23 mouse cellular contexts compared by ENCODE assay signal in the genomic region with DNA sequence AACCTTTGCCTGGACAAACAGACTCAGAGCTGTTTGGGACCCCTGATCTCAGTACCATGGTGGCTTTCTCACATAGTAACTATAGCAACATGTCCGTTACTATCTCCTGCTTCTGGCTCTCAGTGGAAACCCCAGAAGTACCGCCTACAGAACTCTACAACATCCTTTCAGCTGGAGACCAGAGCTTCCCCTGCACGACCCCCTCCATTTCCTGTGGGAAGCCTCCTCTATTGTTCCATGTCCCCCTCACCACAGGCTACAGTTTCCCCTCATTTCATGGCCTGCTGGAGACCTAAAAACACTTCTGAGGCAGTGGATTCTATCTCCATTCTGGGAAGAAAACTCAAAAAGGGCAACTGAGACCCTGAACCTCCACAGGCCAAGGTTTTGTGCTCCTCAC. TPM values are rescaled to one million over a fixed set of nuclear protein-coding genes. Genes with fewer than 3 reads are reported as not detected.
DNase-seq lines count a peak whose midpoint lies in the region; ATAC-seq and TF ChIP-seq lines count a peak whose summit lies in the region.
"Had no signal": no experiment of that assay in that cellular context is flagged by ENCODE, and none has a peak within 500 bp of the region (broad histone marks: within the 10 kb centered on the region; RNA-seq: fewer than 3 reads in every experiment).

No protein-coding gene starts in this region.

- no peaks in the 10 kb centered on the region for H3K9me3 ChIP-seq in heart, embryonic 12.5 days (replicated peaks)
- H3K9me3 ChIP-seq in heart, embryonic 11.5 days (replicated peaks; ENCODE audit: control insufficient read depth, low read length) = no peaks in the 10 kb centered on the region
- H3K9me3 ChIP-seq in kidney, embryonic 15.5 days (replicated peaks) = no peaks in the 10 kb centered on the region
- no peaks in the 10 kb centered on the region for H3K9me3 ChIP-seq in stomach, embryonic 16.5 days (replicated peaks; ENCODE audit: control insufficient read depth, low read length)
- H3K9me3 ChIP-seq in stomach, postnatal 0 days (ENCODE audit: control insufficient read depth, low read length) = no peaks in the 10 kb centered on the region
- H3K9me3 ChIP-seq in embryonic facial prominence, embryonic 14.5 days (ENCODE audit: control insufficient read depth, low read length) = no peaks in the 10 kb centered on the region
- H3K9me3 ChIP-seq: forebrain, embryonic 15.5 days; stomach, embryonic 15.5 days had no signal

- TF ChIP-seq EP300 in stomach, postnatal 0 days (optimal IDR thresholded peaks at IDR 0.05) = no peak

- DNase-seq in kidney, postnatal 25 days = no peak
- no peak for DNase-seq in stomach, postnatal 0 days (ENCODE audit: low spot score)
- DNase-seq in embryonic facial prominence, embryonic 14.5 days (ENCODE audit: low spot score) = peak; percentile 25
- DNase-seq: adrenal gland, postnatal 10 days; B cell, adult 2 months; cerebellum, adult 18-20 months; cerebellum, postnatal 36 days; heart, adult 11 months; kidney, adult 8-10 months; left cerebral cortex, postnatal 4 days; lung, adult 2 months had no signal

- no peak overlapping the region for H3K9ac ChIP-seq in heart, embryonic 12.5 days
- H3K9ac ChIP-seq in heart, embryonic 11.5 days (ENCODE audit: low read depth, low read length) = no peak overlapping the region
- H3K9ac ChIP-seq in kidney, embryonic 15.5 days = no peak overlapping the region
- no peak overlapping the region for H3K9ac ChIP-seq in stomach, embryonic 16.5 days (ENCODE audit: low read length)
- no peak overlapping the region for H3K9ac ChIP-seq in stomach, postnatal 0 days (ENCODE audit: low read length)
- H3K9ac ChIP-seq in embryonic facial prominence, embryonic 14.5 days (ENCODE audit: low read depth, low read length) = no peak overlapping the region
- H3K9ac ChIP-seq: forebrain, embryonic 15.5 days; stomach, embryonic 15.5 days had no signal

- H3K36me3 ChIP-seq in heart, embryonic 12.5 days = no peaks in the 10 kb centered on the region
- H3K36me3 ChIP-seq in heart, embryonic 11.5 days (ENCODE audit: control insufficient read depth, insufficient read depth, low read length) = no peaks in the 10 kb centered on the region
- H3K36me3 ChIP-seq in kidney, embryonic 15.5 days = no peaks in the 10 kb centered on the region
- no peaks in the 10 kb centered on the region for H3K36me3 ChIP-seq in stomach, embryonic 16.5 days (ENCODE audit: control insufficient read depth, insufficient read depth, low read length)
- H3K36me3 ChIP-seq in stomach, postnatal 0 days (ENCODE audit: control insufficient read depth, insufficient read depth, low read length) = no peaks in the 10 kb centered on the region
- no peaks in the 10 kb centered on the region for H3K36me3 ChIP-seq in embryonic facial prominence, embryonic 14.5 days (ENCODE audit: control insufficient read depth, insufficient read depth, low read length)
- H3K36me3 ChIP-seq: forebrain, embryonic 15.5 days; stomach, embryonic 15.5 days had no signal

- TF ChIP-seq CTCF in stomach, postnatal 0 days (IDR thresholded peaks at IDR 0.05; ENCODE audit: low read depth) = no peak

- H3K4me3 ChIP-seq in heart, embryonic 12.5 days = no peak overlapping the region
- H3K4me3 ChIP-seq in heart, embryonic 11.5 days (ENCODE audit: low read depth, low read length) = no peak overlapping the region
- no peak overlapping the region for H3K4me3 ChIP-seq in kidney, embryonic 15.5 days (replicated peaks)
- no peak overlapping the region for H3K4me3 ChIP-seq in stomach, embryonic 16.5 days (replicated peaks; ENCODE audit: low read length)
- H3K4me3 ChIP-seq in stomach, postnatal 0 days (ENCODE audit: low read depth, low read length) = no peak overlapping the region
- H3K4me3 ChIP-seq in embryonic facial prominence, embryonic 14.5 days (ENCODE audit: low read depth, low read length) = no peak overlapping the region
- H3K4me3 ChIP-seq: forebrain, embryonic 15.5 days; stomach, embryonic 15.5 days had no signal

- H3K27ac ChIP-seq in heart, embryonic 12.5 days (ENCODE audit: poor library complexity, severe bottlenecking) = no peak overlapping the region; the same call in 1 of the 2 replicates
- no peak overlapping the region for H3K27ac ChIP-seq in heart, embryonic 11.5 days (ENCODE audit: low read depth, low read length)
- peak overlapping the region; percentile 60 for H3K27ac ChIP-seq in kidney, embryonic 15.5 days
- no peak overlapping the region for H3K27ac ChIP-seq in stomach, embryonic 16.5 days (ENCODE audit: low read length)
- H3K27ac ChIP-seq in stomach, postnatal 0 days (replicated peaks) = no peak overlapping the region
- peak overlapping the region; percentile 10; the same call in 1 of the 2 replicates for H3K27ac ChIP-seq in embryonic facial prominence, embryonic 14.5 days (replicated peaks; ENCODE audit: low read depth, low read length)
- H3K27ac ChIP-seq: forebrain, embryonic 15.5 days; stomach, embryonic 15.5 days had no signal

- peaks cover 3% of the 10 kb centered on the region; the same call in 1 of the 2 replicates for H3K27me3 ChIP-seq in heart, embryonic 12.5 days (replicated peaks)
- H3K27me3 ChIP-seq in heart, embryonic 11.5 days (ENCODE audit: control insufficient read depth, insufficient read depth, low read length) = peaks cover 6% of the 10 kb centered on the region; the same call in 1 of the 2 replicates
- no peaks in the 10 kb centered on the region for H3K27me3 ChIP-seq in kidney, embryonic 15.5 days
- no peaks in the 10 kb centered on the region for H3K27me3 ChIP-seq in stomach, embryonic 16.5 days (ENCODE audit: control insufficient read depth, insufficient read depth, low read length)
- H3K27me3 ChIP-seq in stomach, postnatal 0 days (ENCODE audit: control insufficient read depth, insufficient read depth, low read length) = no peaks in the 10 kb centered on the region
- H3K27me3 ChIP-seq in embryonic facial prominence, embryonic 14.5 days (replicated peaks; ENCODE audit: control insufficient read depth, insufficient read depth, low read length) = no peaks in the 10 kb centered on the region
- H3K27me3 ChIP-seq: forebrain, embryonic 15.5 days; stomach, embryonic 15.5 days had no signal

- ATAC-seq in heart, embryonic 12.5 days (ENCODE audit: insufficient number of reproducible peaks, low FRiP score) = 0 out of 2 replicates have a peak, but pooled peaks have one; percentile 15
- no peak for ATAC-seq in heart, embryonic 11.5 days (replicated peaks; ENCODE audit: insufficient number of reproducible peaks, low FRiP score, low TSS enrichment)
- ATAC-seq in kidney, embryonic 15.5 days (replicated peaks; ENCODE audit: low FRiP score) = no peak
- ATAC-seq in stomach, embryonic 16.5 days (ENCODE audit: insufficient read depth, low FRiP score) = peak; percentile 40; the same call in 1 of the 2 replicates
- ATAC-seq in stomach, postnatal 0 days (ENCODE audit: low FRiP score, low TSS enrichment) = no peak
- ATAC-seq in embryonic facial prominence, embryonic 14.5 days (ENCODE audit: low read depth) = no peak
- ATAC-seq: forebrain, embryonic 15.5 days; inflammation-experienced regulatory T-cells, adult 6 months had no signal

- H3K4me2 ChIP-seq in heart, embryonic 12.5 days = no peak overlapping the region
- no peak overlapping the region for H3K4me2 ChIP-seq in heart, embryonic 11.5 days
- H3K4me2 ChIP-seq in kidney, embryonic 15.5 days = no peak overlapping the region
- no peak overlapping the region for H3K4me2 ChIP-seq in stomach, embryonic 16.5 days (ENCODE audit: low read depth, low read length)
- no peak overlapping the region for H3K4me2 ChIP-seq in stomach, postnatal 0 days (replicated peaks; ENCODE audit: low read depth)
- no peak overlapping the region for H3K4me2 ChIP-seq in embryonic facial prominence, embryonic 14.5 days (ENCODE audit: low read depth, low read length)
- H3K4me2 ChIP-seq: forebrain, embryonic 15.5 days; stomach, embryonic 15.5 days had no signal

- peaks cover 8% of the 10 kb centered on the region; the same call in 1 of the 2 replicates for H3K4me1 ChIP-seq in heart, embryonic 12.5 days (replicated peaks)
- H3K4me1 ChIP-seq in heart, embryonic 11.5 days (ENCODE audit: control insufficient read depth, insufficient read depth, low read length) = no peaks in the 10 kb centered on the region
- 0 out of 2 replicates have a peak, but pooled peaks cover 5% of the 10 kb centered on the region for H3K4me1 ChIP-seq in kidney, embryonic 15.5 days
- H3K4me1 ChIP-seq in stomach, embryonic 16.5 days (ENCODE audit: control insufficient read depth, insufficient read depth, low read length) = no peaks in the 10 kb centered on the region
- H3K4me1 ChIP-seq in stomach, postnatal 0 days (replicated peaks; ENCODE audit: control insufficient read depth, insufficient read depth) = no peaks in the 10 kb centered on the region
- no peaks in the 10 kb centered on the region for H3K4me1 ChIP-seq in embryonic facial prominence, embryonic 14.5 days (ENCODE audit: control insufficient read depth, insufficient read depth, low read length)
- H3K4me1 ChIP-seq: forebrain, embryonic 15.5 days; stomach, embryonic 15.5 days had no signal

- WGBS in heart, embryonic 12.5 days = 50% methylated on average over 3 of the region's 3 CpGs
- 56% methylated on average over 3 of the region's 3 CpGs for WGBS in heart, embryonic 11.5 days (ENCODE audit: insufficient replicate concordance)
- 49% methylated on average over 3 of the region's 3 CpGs for WGBS in kidney, embryonic 15.5 days
- WGBS in stomach, embryonic 16.5 days = 62% methylated on average over 3 of the region's 3 CpGs
- 60% methylated on average over 3 of the region's 3 CpGs for WGBS in stomach, postnatal 0 days
- WGBS in embryonic facial prominence, embryonic 14.5 days = 44% methylated on average over 3 of the region's 3 CpGs

RNA-seq across cellular contexts. Expression of gene Slco2b1, which starts 18.7 kb away (rescaled TPM):
- polyA plus RNA-seq in heart, embryonic 12.5 days (2016; fragmentation: Nextera tagmentation; extraction: Ambion mirVana) = 0.65 and 0.77 TPM in 2 replicates
- 0.36 and 0.39 TPM in 2 replicates for polyA plus RNA-seq in heart, embryonic 11.5 days (2014; fragmentation: Nextera tagmentation; extraction: Ambion mirVana)
- polyA plus RNA-seq in kidney, embryonic 15.5 days (2015; fragmentation: Nextera tagmentation; extraction: Ambion mirVana) = 2.4 and 2.8 TPM in 2 replicates
- 4.0 and 4.6 TPM in 2 replicates for polyA plus RNA-seq in stomach, embryonic 16.5 days (2015; fragmentation: Nextera tagmentation; extraction: Ambion mirVana)
- polyA plus RNA-seq in stomach, postnatal 0 days (2015; fragmentation: Nextera tagmentation; extraction: Ambion mirVana) = 2.1 and 2.2 TPM in 2 replicates
- 3.9 TPM in 2 replicates for polyA plus RNA-seq in embryonic facial prominence, embryonic 14.5 days (2014; fragmentation: Nextera tagmentation; extraction: Ambion mirVana)
- polyA plus RNA-seq: inflammation-experienced regulatory T-cells, adult 6 months had no signal

RNA-seq across cellular contexts. Expression of gene Olfr520, which starts 37.7 kb away (rescaled TPM):
- polyA plus RNA-seq in heart, embryonic 12.5 days (2016; fragmentation: Nextera tagmentation; extraction: Ambion mirVana) = not detected in 2 replicates
- polyA plus RNA-seq in heart, embryonic 11.5 days (2014; fragmentation: Nextera tagmentation; extraction: Ambion mirVana) = not detected in 2 replicates
- polyA plus RNA-seq in kidney, embryonic 15.5 days (2015; fragmentation: Nextera tagmentation; extraction: Ambion mirVana) = not detected in 2 replicates
- not detected in 2 replicates for polyA plus RNA-seq in stomach, embryonic 16.5 days (2015; fragmentation: Nextera tagmentation; extraction: Ambion mirVana)
- 0.11 TPM in 1 of 2 replicates, not detected in the other for polyA plus RNA-seq in stomach, postnatal 0 days (2015; fragmentation: Nextera tagmentation; extraction: Ambion mirVana)
- not detected in 2 replicates for polyA plus RNA-seq in embryonic facial prominence, embryonic 14.5 days (2014; fragmentation: Nextera tagmentation; extraction: Ambion mirVana)
- polyA plus RNA-seq: embryonic facial prominence, embryonic 11.5 days; forebrain, embryonic 15.5 days; inflammation-experienced regulatory T-cells, adult 6 months; liver, adult 2 months; lung, adult 2 months; midbrain, postnatal 0 days; neural tube, embryonic 11.5 days; spleen, adult 2 months; stomach, embryonic 15.5 days had no signal

Comparison
In these comparisons a context has a peak if more than half of its experiments do, and no peak if none do; other contexts are left out.
1. ATAC-seq: peak in heart, embryonic 12.5 days (single experiment) and stomach, embryonic 16.5 days (single experiment); none in heart, embryonic 11.5 days (single experiment), kidney, embryonic 15.5 days (single experiment), stomach, postnatal 0 days (single experiment) and embryonic facial prominence, embryonic 14.5 days (single experiment).
2. H3K27ac ChIP-seq: peak in kidney, embryonic 15.5 days (single experiment) and embryonic facial prominence, embryonic 14.5 days (single experiment); none in heart, embryonic 12.5 days (single experiment), heart, embryonic 11.5 days (single experiment), stomach, embryonic 16.5 days (single experiment) and stomach, postnatal 0 days (single experiment).